Mouse (Mus musculus): ENCODE results near the gene Herc6. TPM values are rescaled to one million over a fixed set of nuclear protein-coding genes. Genes with fewer than 3 reads are reported as not detected.

Gene Herc6
- polyA plus RNA-seq, 1 experiment = 5.6 TPM

- WGBS = 32% methylated on average over 1 of the region's 1 CpGs
- DNase-seq (ENCODE audit: low read depth, low spot score) = no peak
Observed at GRCm38 (mm10) chr6:57706721-57707120, 125.9 kb downstream of the Herc6 start.

- 14% methylated on average over 1 of the region's 1 CpGs for WGBS
- DNase-seq (ENCODE audit: low read depth, low spot score) = no peak
Observed at GRCm38 (mm10) chr6:57711726-57712125, 130.9 kb downstream of the Herc6 start.

Other genes starting within 250 kb of the Herc6 start
- not detected in 2 replicates for gene Vmn1r17, start 217.3 kb upstream of the Herc6 start, polyA plus RNA-seq (2012; rRNA removed)
- not detected in 2 replicates for gene Vmn1r18, start 185.2 kb upstream of the Herc6 start, polyA plus RNA-seq (2012; rRNA removed)
- gene Vmn1r19, start 177.2 kb upstream of the Herc6 start, polyA plus RNA-seq (2012; rRNA removed) = not detected in 2 replicates
- gene Vmn1r20, start 152.1 kb upstream of the Herc6 start, polyA plus RNA-seq (2012; rRNA removed) = not detected in 2 replicates
- 1.1 and 1.5 TPM in 2 replicates for gene Ppm1k, start 45.5 kb upstream of the Herc6 start, polyA plus RNA-seq (2012; rRNA removed)
- 12.9 and 13.1 TPM in 2 replicates for gene Pyurf, start 111.1 kb downstream of the Herc6 start, polyA plus RNA-seq (2012; rRNA removed)
- 4.0 and 4.4 TPM in 2 replicates for gene Lancl2, start 121.5 kb downstream of the Herc6 start, polyA plus RNA-seq (2012; rRNA removed)
- 12.4 and 15.3 TPM in 2 replicates for gene Vopp1, start 244.2 kb downstream of the Herc6 start, polyA plus RNA-seq (2012; rRNA removed)

All from large intestine, adult 2 months (tissue).